Mouse (Mus musculus) CH12.LX (cell line): ENCODE measurements at regions not wholly inside any gene's neighbourhood (a gene's known extent, or its start where the extent isn't known, plus 50 kb on each side); places are given as distances from the start of the nearest gene placed in this dataset.

Experiments used
- CTCF ChIP-seq, 2 experiments: IDR thresholded peaks in 1 of 2; conservative IDR thresholded peaks in 1 of 2; 2 replicates each; pipeline ENCODE4 v1.5.1; 2011 to 2012; ENCODE audit warnings: low read depth in 2 of 2, low read length in 2 of 2, improper control_type of control experiment in 1 of 2, inconsistent platforms in 1 of 2, mild to moderate bottlenecking in 1 of 2, moderate library complexity in 1 of 2
- EP300 ChIP-seq: IDR thresholded peaks from 2 replicates; pipeline ENCODE4 v1.6.1; 2011; ENCODE audit warnings: low read length, improper control_type of control experiment
- KAT2A ChIP-seq: IDR thresholded peaks from 2 replicates; pipeline ENCODE4 v1.6.1; 2012; ENCODE audit warnings: low read length, improper control_type of control experiment, inconsistent platforms; ENCODE audit not compliant: insufficient replicate concordance
- POLR2A ChIP-seq: IDR thresholded peaks from 2 replicates; pipeline ENCODE4 v1.6.1; 2011; ENCODE audit warnings: low read depth, mild to moderate bottlenecking, improper control_type of control experiment, low read length
- RCOR1 ChIP-seq: conservative IDR thresholded peaks from 2 replicates; pipeline ENCODE4 v1.6.1; 2012; ENCODE audit warnings: low read depth, mild to moderate bottlenecking, inconsistent platforms, low read length, improper control_type of control experiment
- ZNF384 ChIP-seq: IDR thresholded peaks from 2 replicates; pipeline ENCODE4 v1.6.1; 2012; ENCODE audit warnings: low read depth, low read length, improper control_type of control experiment, inconsistent platforms

DNA sequence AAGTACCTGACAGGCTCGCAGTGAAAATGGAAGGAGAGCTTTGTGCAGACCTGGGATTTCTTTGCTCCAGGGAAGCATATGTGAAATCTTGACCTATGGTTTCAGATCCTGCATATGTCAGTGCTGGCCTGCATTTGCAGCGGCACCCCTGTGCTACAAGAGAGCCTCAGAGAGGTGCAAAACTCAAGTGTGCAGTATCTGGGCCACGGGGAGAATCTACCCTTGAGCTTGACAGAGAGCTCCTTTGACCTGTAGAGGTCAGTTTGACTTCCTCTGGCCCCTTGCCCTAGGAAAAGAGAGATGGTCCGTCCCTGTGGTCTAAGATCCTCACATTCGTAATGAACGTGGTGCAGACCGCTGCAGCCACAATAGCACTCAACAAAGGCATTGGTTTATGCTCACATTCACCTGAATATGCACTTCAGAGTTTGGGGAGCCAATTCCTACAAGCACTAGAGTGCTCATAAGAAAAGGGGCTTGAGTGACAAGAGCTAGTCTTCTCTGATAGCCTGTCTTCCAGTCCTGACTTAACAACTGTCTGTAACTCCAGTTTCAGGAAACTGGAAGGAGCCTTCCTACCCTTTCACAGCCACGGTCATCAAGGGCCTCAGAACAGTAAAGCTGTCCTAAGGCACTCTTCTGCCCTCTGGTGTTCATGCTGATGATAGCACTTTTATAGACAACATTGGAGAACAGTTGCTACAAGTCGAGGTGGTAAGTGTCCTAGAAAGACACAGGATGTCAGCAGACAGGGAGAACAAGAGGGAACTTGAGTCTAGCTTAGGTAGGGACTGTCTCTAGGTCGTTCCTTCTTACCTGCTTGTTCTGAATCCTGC lies 200.0 kb upstream of the Apob start:
- no peak for TF ChIP-seq RCOR1
- no peak for TF ChIP-seq EP300
- no peak for TF ChIP-seq POLR2A
- TF ChIP-seq CTCF (conservative IDR thresholded peaks at IDR 0.05 in 1 of 2, IDR thresholded peaks at IDR 0.05 in 1 of 2; ENCODE audit: low read depth in 2 of 2, low read length in 2 of 2) = peak; percentile 54 to 72
- TF ChIP-seq KAT2A = no peak
- TF ChIP-seq ZNF384 = no peak
